Mouse (Mus musculus): ENCODE measurements at regions not wholly inside any gene's neighbourhood (a gene's known extent, or its start where the extent isn't known, plus 50 kb on each side); places are given as distances from the start of the nearest gene placed in this dataset.
"Not testable (repeated sequence)": the region's sequence is repeated elsewhere in the genome, so short reads cannot be mapped to it uniquely, and the experiment has no call there.

DNA sequence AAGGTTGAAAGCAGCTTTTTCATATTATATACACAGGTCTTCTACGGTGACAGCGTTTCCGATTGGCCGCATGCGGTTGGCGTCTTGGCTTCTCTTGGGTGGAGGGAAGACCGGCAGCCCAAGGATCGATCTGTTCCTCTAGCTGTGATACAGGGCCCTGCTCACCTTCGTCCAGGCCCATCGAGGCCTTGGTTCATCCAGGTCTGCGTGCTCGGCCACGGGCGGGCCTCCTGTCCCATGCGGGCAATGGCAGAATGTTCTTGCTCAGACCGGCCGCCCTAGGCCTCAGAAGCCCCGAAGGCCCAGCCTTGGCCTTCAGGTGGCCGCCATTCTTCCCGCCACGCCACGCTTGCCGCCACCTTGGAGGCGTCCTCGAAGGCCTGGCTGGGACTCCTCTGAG is 194.4 kb upstream of the Ppp6c start:
- no peak for DNase-seq (ENCODE audit: low spot score in 2 of 2)

DNA sequence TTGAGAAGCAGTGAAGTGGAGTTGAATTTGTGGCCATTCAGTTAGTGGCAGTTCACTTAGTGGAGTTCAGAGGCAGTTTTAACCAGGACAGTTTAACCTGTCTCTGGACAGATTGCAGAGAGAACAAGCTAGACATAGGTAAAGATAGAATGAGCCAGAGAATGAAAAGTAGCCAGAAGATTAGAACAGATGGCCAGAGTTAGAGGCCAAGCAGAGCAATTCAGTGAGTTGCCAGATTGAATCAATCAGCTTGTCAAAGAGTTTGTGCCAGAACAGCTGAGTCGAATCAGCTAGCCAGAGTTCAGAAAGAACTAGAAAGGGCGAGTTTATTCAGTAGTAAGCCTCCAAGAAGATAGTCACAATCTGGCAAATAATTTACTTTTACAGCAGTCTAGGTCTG is 174.1 kb upstream of the Ppp6c start:
- no peak for DNase-seq (ENCODE audit: low spot score in 2 of 2)

DNA sequence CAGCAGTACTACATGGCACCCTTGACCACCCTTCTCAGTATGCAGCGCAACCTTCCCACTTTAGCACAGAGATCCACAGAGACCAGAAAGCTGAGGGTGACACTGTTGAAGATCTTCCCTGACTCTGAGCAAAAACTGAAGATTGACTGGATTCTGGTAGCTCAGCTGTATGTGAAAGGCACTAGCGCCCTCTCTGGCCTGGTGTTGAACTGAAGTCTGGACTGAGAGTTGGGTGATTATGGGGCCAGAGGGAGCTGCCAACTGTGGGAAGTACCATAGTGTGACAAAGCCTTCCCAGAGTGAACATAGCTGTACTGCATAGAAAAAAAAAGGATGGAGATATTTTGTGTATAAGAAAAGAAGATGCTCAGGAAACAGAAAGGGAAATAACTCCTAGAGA is 173.3 kb upstream of the Ppp6c start:
- DNase-seq (ENCODE audit: low spot score in 2 of 2), result no peak

DNA sequence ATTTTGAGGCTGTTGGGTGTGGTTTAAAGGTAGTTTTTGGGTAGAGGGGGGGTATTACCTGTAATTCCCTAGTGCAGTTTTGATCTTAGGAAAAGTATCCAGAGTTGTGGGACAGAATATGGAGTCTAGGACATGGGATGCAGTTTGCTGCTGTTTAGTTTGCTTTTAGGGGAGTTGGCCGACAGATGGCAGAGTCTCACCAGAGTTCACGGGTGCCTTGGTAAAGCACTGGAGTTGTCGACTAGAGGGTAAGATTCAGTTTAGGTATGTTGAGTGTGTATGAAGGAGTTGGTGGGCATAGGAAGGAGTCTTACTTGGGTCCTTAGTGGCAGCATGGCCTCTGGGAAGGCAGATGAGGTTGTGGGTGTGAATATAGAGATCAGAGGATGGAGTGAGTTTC is 168.4 kb upstream of the Ppp6c start:
- peak in 1 of 2 experiments; percentile 15 for DNase-seq (ENCODE audit: low spot score in 2 of 2)

DNA sequence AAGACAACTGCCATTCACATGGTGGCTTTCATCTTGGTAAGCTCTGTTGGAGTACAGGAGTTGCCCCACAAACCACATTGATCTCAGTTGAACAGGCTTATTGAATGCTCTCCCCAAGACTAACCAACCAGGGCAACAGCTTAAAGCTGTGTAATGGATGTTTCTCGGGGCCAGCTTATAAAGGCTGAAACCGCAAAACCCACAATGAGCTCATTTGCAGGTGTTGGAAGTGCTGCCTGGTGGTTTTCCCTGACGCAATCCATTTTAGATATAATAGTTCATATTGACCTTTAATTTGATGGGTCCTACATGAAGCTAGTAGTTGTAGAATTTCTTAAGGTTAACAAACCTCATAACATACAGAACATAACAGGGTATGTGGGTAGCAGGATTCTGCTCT is 151.0 kb upstream of the Ppp6c start:
- DNase-seq (ENCODE audit: low spot score in 2 of 2), result no peak

DNA sequence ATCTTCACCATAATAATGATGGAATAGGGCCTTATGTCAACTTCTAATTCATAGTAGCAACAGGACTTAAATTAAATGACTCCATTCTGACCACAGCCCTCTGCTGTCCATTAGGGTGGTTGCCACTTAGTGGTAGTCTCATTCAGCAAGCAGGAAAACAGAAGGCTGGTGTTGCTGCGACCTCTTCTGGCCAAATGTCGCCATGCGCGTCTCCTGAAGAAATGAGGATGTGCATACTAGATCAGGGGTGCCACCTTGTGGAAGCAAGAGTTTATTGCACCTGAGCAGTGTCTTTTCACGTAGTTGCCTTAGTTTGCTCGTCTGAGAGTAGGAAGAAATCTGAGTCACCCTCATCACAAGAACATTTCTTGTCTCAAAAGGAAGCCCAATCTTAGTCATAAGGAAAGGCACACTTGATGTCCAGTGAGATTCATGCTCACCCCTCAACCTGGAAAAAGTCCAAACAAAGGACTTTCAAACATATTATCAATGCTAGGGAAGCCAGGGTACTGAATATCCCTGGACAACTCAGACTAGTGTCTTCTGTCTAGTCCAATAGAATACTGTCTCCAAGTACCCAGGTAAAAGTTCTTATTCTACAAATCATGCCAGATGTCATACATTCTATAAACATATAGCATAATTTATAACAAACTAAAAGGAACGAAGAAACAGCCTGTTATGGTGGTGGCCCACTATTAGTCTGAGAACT is 147.0 kb upstream of the Ppp6c start:
- DNase-seq (ENCODE audit: low spot score in 2 of 2), result peak; percentile 98 to 99

DNA sequence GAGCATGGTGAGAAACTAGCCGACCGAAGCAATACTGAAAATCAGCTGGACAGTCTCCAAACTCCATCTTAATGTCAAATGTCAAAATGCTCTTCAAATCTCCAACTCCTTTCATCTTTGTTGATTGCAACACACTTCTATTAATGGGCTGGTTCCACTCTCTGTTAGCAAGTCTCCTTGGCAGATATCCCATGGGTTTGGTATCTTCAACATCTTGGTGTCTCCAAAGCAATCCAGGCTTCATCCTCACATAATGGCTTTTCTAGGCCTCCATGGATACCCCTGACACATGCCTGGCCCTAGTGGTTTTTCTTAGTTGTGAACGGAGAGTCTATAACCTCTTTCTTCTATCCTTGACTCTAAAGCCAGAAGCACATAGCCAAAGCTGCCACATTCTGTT is 118.0 kb upstream of the Ppp6c start:
- DNase-seq (ENCODE audit: low spot score in 2 of 2), result no peak

DNA sequence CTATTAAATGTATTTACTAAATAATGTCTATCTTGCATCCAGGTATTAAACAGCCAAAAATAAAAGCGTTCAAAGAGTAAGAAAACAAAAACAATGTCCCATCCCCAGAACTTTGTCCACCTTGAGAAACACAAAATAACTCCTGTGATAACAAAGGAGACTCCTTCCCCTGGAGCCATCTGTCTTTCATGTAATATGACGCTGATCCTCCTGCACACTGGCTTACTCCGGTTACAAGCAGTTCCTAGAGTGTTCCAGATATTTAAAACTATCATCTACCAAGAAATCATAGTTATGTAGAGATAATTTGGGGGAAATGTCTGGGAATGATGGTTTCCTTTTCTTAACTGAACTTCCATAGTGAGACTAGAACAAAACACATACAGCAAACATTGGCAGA is 114.2 kb upstream of the Ppp6c start:
- DNase-seq (ENCODE audit: low spot score in 2 of 2), result no peak

DNA sequence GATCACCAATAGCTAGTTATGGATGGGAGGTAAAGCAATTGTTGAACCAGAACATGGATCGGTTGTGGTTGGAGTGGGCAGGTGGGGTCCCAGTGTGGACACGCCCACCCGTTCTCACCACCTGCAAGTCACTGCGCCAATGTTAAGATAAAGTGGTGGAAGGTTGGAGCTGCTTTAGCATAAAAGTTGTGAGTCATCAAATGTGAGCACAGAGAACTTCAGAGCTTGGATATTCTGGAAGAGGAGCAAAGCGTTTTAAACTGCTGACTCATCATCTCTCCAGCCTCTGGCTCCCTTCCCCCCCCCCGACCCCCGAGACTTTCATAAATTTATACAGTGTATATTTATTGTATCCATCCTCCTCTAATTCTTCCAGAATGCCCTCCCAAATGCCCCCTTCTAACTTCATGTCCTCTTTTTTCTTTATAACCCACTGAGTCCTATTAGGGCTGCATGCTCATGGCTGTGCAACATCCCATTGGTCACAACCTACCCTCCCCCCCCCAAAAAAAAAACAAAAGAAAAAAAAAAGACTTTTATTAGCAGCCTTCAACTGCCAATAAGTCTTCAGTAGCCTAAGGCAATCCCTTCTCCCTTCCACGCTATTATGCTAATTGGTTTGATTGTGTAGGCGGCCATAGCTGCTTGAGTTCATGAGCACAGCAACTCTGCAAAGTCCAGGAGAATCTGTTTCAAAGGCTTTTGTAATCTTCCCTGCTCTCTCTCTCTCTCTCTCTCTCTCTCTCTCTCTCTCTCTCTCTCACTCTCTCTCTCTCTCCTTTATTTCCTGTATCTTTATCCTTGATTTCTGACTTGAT is 112.8 kb upstream of the Ppp6c start:
- DNase-seq (ENCODE audit: low spot score in 2 of 2), result no peak

DNA sequence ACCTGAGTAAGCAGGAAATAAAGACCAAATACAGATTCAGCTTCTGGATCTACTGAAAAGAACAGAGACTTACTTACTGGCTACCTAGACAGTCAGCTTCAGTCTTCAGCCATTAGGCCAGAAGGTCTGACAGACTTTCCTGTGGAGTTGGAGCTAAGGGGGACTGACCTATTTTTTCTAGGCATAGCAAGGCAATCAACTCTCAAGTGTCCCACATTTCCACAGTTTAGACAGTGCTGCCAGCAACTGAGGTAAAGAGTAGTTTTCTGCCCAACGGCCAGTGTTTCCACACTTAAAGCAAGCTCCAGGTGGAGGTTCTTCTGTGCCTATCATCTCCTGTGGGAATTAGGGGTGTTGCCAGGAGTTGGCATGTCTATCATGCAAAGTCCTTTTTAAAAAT is 111.3 kb upstream of the Ppp6c start:
- no peak for DNase-seq (ENCODE audit: low spot score in 2 of 2)

DNA sequence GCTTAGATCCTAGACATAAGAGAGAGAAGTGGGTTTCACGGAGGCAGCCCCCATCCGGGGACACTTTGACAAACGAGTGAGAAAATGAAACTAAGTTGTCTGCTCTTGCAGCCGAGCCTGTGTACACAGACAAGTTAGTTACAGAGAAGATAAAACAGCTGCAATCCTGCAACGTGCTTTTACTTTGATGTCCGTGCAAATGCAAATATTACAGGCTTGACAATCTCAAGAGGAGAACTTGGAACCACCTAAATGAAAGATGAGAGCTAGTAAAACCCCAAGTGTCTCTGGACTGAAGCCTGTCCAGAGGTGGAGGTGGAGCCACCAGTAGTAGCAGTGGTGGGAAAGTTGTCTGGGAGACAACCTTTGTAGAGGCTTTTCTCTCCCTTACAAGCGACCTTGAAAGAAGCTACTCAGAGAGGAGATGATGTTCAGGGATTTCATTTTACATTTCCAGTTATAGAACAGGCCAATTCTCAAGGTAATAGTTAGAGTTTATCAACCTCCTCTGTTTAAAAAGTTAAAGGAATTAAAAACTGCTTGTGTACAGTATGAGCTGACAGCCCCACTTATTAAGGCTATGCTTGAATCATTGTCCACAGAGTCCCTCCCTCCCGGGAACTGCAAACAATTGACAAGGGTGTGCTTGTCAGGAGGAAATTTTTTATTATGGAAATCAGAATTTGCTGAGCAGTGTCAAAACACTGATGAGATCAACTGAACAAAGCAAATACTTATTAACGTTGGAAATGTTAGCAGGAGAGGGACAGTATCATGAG is 99.7 kb upstream of the Ppp6c start:
- DNase-seq (ENCODE audit: low spot score in 2 of 2), result peak in 1 of 2 experiments; percentile 2

DNA sequence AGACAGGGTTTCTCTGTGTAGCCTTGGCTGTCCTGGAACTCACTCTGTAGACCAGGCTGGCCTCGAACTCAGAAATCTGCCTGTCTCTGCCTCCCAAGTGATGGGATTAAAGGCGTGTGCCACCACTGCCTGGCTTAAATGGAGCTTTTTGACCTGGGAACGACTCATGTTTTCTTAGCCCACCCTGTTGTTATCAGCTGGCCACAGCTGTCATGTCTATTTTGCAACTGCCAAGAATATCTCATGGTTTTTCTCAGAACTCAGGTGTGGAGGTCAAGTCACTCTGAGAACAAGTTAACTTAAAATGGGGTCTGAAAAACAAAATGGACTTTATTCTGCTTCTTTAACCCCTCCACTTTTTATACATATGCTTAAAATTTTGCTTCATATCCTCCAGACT is 98.9 kb upstream of the Ppp6c start:
- not testable (repeated sequence) for DNase-seq (ENCODE audit: low spot score in 2 of 2)

DNA sequence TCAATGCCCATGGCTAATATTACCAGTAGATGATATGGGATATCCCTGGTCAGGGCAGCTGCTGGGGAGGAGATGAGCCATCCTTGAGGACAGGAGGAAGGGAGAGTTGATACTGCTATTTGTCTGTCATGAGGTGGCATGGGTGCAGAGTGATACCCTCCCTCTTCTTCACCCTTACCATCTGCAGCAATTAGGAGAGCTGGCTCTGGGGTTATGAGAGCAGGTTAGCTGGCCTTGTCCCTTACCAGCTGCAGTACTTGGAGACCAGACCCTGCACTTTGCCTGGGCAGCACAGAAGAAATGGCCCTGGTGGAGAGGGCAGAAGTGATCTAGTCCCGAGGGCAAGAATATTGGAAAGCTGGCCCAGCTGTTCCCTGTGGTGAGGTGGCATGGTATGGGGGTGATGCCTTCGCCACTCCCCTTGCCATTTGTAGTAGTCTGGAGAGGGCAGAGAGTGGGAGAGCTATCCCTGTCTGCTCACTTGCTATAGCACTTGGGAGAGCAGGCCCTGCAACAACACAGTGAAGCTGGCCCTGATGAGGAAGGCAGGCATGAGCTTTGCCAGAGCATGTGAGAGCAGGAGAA is 73.6 kb upstream of the Ppp6c start:
- no peak for DNase-seq (ENCODE audit: low spot score in 2 of 2)

DNA sequence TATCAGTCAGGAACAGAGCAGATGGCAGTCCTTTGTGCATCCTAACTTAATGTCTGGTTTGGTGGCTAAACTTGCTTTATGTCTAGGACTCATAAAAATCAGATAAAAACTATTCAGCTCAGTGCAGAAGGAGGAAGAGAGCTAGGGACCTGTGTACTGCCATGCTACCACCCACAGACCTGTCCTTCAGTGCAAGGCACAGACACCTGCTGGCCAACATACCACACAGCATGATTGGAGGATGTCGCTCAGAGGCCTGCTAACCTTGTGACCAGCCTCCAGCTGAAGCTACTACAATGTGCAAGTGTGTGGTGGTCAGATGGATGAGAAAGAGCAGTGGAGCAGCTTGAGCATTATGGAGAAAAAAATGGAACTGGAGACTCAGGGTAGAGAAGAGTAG is 73.0 kb upstream of the Ppp6c start:
- no peak for DNase-seq (ENCODE audit: low spot score in 2 of 2)

DNA sequence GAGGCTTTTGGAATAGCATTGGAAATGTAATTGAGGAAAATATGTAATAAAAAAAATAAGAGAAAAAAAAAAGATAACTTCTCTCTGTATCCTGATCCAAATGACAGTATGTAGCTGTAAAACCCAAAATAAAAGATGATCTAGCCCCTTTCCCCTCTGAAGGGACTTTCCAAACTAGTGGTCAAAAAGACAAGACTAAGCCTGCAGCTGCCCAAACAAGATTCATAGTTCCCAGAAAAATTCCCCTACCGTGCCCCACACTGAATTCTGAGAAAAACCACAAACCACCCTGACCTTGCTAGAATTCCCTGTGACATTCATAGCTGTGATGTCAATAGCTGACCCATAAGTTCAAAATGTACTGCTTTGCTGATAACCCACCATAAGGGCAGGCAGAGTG is 69.2 kb upstream of the Ppp6c start:
- DNase-seq (ENCODE audit: low spot score in 2 of 2), result no peak

DNA sequence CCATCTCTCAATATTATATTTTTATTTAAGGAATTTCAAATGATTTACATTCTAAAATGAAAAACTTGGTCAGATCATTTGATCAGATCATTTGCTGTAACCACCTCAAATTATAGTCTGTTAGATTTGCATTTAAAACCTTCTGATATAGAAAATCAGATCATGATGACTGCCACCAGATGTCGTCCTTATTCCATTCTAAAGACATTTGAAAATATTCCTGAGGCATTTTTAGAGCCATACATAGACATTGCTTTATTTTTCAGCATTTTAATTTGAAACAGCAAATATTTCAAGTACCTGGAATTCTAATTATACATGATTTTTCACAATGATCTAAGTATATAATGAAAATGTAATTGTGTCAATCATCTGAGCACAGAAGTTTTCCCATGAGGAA is 52.0 kb upstream of the Ppp6c start:
- no peak for DNase-seq (ENCODE audit: low spot score in 2 of 2)

Data from right cerebral cortex, adult 2 months (tissue).